Mouse (Mus musculus) heart, postnatal 25 days (tissue): ENCODE measurements around the gene Ghsr. TPM values are rescaled to one million over a fixed set of nuclear protein-coding genes. Genes with fewer than 3 reads are reported as not detected.

Experiments used
- DNase-seq: peaks from one replicate; pipeline ENCODE4 v3.0.0; 2022; ENCODE audit warnings: low spot score
- intact Hi-C: fragments of 180-260 bp; cut with DNase I; formaldehyde crosslinking; loops from one replicate; pipeline ENCODE4 v1.15.1; 2025
- total RNA-seq, 2 experiments: library from RNA; stranded (reverse); gene quantifications; 2 replicates each; pipeline ENCODE4 v1.2.3; 2021

Ghsr gene
- not detected for total RNA-seq

DNA sequence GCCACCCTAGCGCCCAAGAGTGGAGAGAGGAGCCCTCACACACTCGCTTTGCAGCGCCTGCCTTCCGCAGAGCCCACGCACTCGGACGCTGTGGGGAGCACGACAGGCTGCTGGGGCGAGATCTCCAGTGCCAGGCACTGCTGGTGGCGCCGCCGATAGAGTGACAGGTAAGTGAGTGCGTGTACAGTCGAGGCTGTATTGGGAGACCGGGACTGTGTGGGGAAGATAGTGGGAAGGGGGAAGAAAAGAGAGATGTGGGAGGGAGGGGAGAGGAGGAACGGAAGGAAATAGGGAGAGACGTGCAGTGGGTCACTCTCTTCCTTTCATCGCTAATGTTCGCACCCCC, at the start of gene Ghsr:
Gene Ghsr (plus strand): TSS at position 76 of the 346 bp plus-strand sequence.
- intact Hi-C loops = no loop called here
- DNase-seq = no peak

- intact Hi-C loops = loop anchor here (5.0 kb wide), 1 partner anchor 35 kb away; no protein-coding TSS in a partner anchor
- no peak for DNase-seq
Measured at GRCm38 (mm10) chr3:27322591-27322990, 48.6 kb upstream of the Ghsr start.

- no peak for DNase-seq
- intact Hi-C loops = loop anchor here (5.0 kb wide), 1 partner anchor 36 kb away; no protein-coding TSS in a partner anchor
Measured at GRCm38 (mm10) chr3:27323551-27323950, 47.6 kb upstream of the Ghsr start.

- intact Hi-C loops = no loop called here
- no peak for DNase-seq
Measured at GRCm38 (mm10) chr3:27326633-27327191, 44.4 kb upstream of the Ghsr start.

- DNase-seq = no peak
- intact Hi-C loops = no loop called here
Measured at GRCm38 (mm10) chr3:27330706-27331105, 40.4 kb upstream of the Ghsr start.

GRCm38 (mm10) chr3:27338437-27338836, 32.7 kb upstream of the Ghsr start:
- intact Hi-C loops = loop anchor here (5.0 kb wide), 1 partner anchor 156 kb away; the partner anchor contains the start of gene Nceh1
- no peak for DNase-seq

DNA sequence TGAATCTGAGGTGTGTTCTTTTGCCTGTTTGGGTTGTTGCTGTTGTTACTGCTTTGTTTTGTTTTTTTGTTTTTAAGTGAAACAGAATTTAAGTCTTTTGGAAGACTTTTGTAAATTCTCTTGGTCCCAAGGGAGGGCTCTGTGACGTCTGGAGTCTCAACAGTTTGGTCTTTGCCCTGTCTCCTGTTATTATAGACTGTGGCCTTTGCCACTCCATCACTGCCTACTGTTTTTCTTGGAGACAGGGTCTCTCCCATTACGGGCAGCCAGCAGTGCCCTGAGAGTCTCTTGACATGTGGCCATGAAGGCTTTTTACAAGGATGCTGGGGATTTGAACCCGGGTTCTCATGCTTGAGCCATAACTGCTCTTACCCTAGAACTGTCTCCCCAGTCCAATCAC, 32.3 kb upstream of the Ghsr start:
- no peak for DNase-seq
- intact Hi-C loops = loop anchor here (5.0 kb wide), 1 partner anchor 157 kb away; the partner anchor contains the start of gene Nceh1

DNA sequence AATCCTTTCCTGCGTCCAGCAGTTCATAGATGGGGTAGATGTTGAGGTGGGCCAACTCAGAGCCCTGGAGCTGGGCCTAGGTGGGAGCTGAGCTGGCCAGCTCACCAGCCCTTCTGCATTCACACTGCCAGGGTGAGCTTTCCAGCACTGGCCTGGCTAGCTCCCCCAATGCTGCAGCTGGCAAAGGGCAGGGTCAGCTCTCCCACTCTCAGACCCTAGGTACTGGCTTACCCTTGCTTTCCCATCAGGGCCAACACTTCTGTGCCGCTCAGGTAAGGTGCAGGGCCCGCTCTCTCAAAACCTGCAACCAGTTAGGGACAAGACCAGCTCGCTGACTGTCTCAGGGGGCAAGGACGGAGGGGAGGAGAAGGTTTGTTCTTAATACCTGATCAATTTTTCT, 30.4 kb upstream of the Ghsr start:
- no peak for DNase-seq
- intact Hi-C loops = loop anchor here (5.0 kb wide), 1 partner anchor 88 kb away; no protein-coding TSS in a partner anchor

DNA sequence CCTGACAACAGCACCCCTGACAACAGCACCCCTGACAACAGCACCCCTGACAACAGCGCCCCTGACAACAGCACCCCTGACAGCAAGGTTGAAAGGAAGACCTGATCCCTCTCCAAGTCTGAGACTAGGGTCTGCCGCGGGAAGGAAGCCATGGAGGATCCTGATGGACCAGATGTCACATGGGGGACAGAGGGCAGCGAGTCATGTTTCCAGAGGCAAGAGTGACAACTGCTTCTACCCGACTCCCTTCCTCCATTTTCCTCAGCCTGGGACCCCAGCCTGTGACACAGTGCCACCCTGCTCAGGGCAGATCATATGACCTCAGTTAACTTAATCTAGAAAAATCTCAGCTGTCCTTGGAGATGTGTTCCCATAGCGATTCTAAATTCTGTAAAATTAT, 28.7 kb upstream of the Ghsr start:
- intact Hi-C loops = loop anchor here (5.0 kb wide), 1 partner anchor 90 kb away; no protein-coding TSS in a partner anchor
- DNase-seq = no peak

DNA sequence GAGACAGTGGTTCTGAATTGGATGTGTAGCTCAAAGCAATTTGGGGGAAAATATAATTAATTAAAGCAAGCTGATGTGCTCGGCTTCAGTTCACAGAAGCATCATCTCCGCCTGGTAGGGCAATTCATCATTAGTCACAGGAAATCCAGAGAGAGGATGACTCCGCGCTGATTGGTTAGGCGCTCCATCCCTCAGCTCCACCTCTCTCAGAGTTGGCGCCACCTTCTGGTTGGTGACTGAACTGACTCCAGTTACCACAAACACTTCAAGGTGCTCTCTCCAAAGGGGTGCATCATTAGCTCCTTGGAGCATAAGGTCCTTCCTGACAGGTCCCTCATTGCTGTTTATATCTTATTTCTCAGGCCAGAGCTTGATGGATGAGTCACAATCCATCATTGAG, 25.6 kb upstream of the Ghsr start:
- DNase-seq = no peak
- intact Hi-C loops = loop anchor here (2.0 kb wide), 1 partner anchor 77 kb away; no protein-coding TSS in a partner anchor

DNA sequence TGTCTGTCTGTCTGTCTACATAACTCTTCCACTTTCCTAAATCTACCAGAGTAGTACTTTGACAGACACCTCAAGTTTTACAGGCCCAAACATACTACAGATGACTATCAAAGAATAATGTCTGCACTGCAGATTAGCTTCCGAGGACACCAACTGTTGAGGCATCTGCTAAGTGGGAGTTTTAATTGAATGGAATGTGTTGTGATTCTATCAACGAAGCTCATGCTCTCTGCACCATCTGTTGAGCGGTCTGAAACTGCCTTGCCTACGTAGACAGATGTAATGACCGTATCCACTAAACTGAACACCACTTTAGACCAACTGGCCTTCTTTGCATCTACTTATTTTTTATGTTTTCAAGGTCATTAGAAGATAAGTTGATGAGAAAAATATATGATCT, 22.7 kb upstream of the Ghsr start:
- intact Hi-C loops = no loop called here
- no peak for DNase-seq

- intact Hi-C loops = no loop called here
- no peak for DNase-seq
Measured at GRCm38 (mm10) chr3:27351105-27351504, 20.0 kb upstream of the Ghsr start.

DNA sequence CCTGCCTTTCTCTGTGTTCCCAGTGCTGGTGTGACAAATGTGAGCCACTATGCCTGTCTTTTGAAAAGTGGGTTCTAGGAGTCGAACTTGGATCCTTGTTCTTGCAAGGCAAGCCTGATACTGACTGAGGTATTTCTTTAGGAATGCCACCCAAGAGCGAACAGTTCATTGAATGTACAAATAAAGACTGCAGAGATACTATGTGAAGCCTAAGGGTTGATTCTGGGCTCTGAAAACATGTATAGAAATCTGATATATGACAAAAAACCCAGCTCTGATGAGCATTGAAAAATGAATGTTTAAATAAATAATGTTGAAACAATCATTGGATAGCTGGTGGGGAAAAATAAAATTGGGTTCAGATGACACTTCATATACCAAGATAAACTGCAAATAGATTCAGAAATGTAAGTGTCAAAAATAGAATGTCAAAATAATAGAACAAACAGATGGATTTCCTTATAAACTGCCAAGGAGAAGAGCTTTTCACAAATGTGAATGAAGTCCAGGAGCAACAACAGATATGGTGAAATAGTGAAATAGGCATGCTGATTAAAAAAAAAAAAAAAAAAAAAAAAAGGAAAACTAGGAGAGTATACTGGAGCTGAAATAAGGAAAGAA, 11.9 kb upstream of the Ghsr start:
- intact Hi-C loops = no loop called here

GRCm38 (mm10) chr3:27370125-27370524, 1.0 kb upstream of the Ghsr start:
- intact Hi-C loops = no loop called here
- DNase-seq = no peak

More for the DNA sequence above, 11.9 kb upstream of the Ghsr start:
- DNase-seq = no peak

GRCm38 (mm10) chr3:27370582-27371275, 422 bp upstream of the Ghsr start:
- intact Hi-C loops = no loop called here
- DNase-seq = no peak

- intact Hi-C loops = no loop called here
Measured at GRCm38 (mm10) chr3:27371725-27372650, 837 bp downstream of the Ghsr start.

GRCm38 (mm10) chr3:27374396-27374795, 3.2 kb downstream of the Ghsr start:
- intact Hi-C loops = no loop called here
- DNase-seq = no peak

More at GRCm38 (mm10) chr3:27371725-27372650, 837 bp downstream of the Ghsr start:
- no peak for DNase-seq

DNA sequence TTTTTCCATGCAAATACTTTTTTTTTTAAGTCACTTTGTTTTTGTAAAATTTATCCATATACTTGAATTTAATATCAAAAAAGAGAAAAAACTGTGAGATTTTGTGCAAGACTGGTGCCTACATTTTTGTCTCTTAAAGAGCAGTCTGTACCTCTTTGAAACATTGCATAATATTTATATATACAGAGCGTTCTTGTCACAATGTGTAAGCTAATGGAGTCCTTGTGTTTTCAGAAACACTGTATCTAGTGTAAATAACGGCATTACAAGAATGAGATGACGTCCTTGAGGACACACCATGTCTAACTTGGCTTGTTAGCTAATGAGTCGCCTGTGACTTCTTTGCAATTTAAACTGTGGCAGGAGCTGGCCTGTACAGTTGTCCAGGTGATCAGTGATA, 6.8 kb downstream of the Ghsr start:
- intact Hi-C loops = no loop called here

DNA sequence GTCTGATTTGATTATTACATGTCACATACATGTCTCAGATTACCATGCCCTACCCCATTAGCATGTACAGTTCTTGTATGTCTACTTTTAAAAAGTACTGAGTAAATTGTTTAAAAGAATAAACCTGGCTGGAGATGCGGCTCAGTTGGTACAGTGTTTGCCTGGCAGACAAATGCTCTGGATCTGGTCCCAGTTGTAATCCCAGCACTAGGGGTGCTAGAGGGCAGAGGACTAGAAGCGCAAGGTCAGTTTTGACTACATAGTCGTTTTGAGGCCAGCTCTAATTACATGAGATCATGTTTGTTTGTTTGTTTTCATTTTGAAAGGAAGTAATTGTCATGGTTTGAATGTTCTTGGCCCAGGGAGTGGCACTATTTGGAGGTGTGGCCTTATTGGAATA, 13.7 kb downstream of the Ghsr start:
- DNase-seq = no peak
- intact Hi-C loops = no loop called here

More for the DNA sequence above, 6.8 kb downstream of the Ghsr start:
- no peak for DNase-seq

- intact Hi-C loops = no loop called here
- DNase-seq = no peak
Measured at GRCm38 (mm10) chr3:27389923-27390322, 18.8 kb downstream of the Ghsr start.
